Mouse (Mus musculus): ENCODE results near the gene Nars2. TPM values are rescaled to one million over a fixed set of nuclear protein-coding genes. Genes with fewer than 3 reads are reported as not detected.

The Nars2 gene
- 16.6 and 17.1 TPM in 2 replicates for polyA plus RNA-seq (2015; fragmentation: Nextera tagmentation; extraction: Ambion mirVana)

DNA sequence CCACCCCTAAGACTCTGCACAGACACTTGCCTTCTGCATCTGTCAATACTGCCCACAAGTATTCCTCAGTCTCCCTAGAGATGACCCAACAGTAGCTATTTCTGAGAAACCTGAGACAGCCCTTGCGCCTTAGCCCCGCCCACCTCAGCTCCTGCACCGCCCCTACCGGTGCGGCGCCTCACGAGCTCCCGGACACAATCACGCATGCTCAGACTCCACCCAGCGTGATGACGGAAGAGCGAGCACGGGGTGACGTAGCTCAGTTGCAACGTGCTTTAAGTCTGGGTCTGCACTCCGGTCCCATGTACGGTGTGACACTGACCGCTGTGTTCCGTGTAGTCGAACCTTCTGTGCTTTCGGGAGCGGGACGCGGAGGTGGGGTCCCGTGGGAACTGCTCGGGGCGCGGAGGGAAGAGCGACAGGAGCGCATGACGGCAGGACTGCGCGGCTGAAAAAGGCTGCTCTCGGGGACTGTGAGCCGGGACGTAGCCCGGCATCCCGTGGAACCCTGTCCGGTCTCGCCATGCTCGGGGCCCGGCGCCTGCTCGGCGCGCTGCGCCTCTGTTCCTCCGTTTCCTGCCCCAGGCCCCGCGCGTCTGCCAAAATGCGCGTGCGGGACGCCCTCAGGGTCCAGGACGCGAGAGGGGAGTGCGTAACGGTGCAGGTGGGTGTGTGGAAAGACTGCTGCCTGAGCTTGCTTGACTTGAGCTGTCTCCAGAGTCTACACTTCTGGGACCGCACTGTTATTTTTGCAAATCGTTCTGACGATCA lies at the start of gene Nars2:
Gene Nars2 (plus strand): TSS at position 225 of the 771 bp plus-strand sequence.
- peak within 1 kb of the TSS; percentile 92 for H3K9ac ChIP-seq
- peak within 1 kb of the TSS; percentile 75 for H3K4me3 ChIP-seq
- no peaks in the 10 kb centered on the region for H3K27me3 ChIP-seq (replicated peaks)
- H3K4me2 ChIP-seq: peak within 1 kb of the TSS; percentile 76
- ATAC-seq (ENCODE audit: extremely low read depth, insufficient number of reproducible peaks, low FRiP score, low TSS enrichment): peak; percentile 99
- H3K9me3 ChIP-seq: no peaks in the 10 kb centered on the region
- H3K36me3 ChIP-seq: peaks cover under 1% of the 10 kb centered on the region; the same call in 1 of the 2 replicates
- under 1% methylated on average over 60 of the region's 62 CpGs for WGBS
- H3K27ac ChIP-seq (replicated peaks): peak within 1 kb of the TSS; percentile 93
- H3K4me1 ChIP-seq: peaks cover 10% of the 10 kb centered on the region

DNA sequence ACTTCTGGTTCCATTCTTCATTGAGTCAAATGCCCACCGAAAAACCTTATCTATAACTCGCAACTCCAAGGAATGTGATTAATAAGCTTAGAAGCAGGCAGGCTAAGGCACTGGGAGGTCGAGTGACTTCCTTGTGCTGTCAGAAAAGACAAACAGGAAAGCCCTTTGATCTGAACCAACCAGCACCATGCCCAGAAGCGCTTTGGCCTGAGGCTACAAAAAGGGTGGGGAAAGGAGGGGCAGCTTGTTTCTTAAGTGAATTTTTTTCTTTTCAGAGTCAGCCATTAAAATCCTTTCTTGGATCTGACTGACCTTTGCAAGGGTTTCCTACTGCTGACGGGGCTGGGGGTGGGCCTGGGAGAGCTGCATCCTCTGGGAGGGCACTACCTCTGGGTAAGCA lies 49.1 kb upstream of the Nars2 start:
- no peak overlapping the region for H3K27ac ChIP-seq (replicated peaks)
- peaks cover 5% of the 10 kb centered on the region; the same call in 1 of the 2 replicates for H3K36me3 ChIP-seq
- H3K27me3 ChIP-seq (replicated peaks): peaks cover 4% of the 10 kb centered on the region
- ATAC-seq (ENCODE audit: extremely low read depth, insufficient number of reproducible peaks, low FRiP score, low TSS enrichment): no peak
- WGBS: 49% methylated on average over 5 of the region's 5 CpGs
- peaks cover 26% of the 10 kb centered on the region for H3K4me1 ChIP-seq
- H3K9ac ChIP-seq: no peak overlapping the region
- no peak overlapping the region for H3K4me3 ChIP-seq
- H3K9me3 ChIP-seq: no peaks in the 10 kb centered on the region
- H3K4me2 ChIP-seq: no peak overlapping the region

DNA sequence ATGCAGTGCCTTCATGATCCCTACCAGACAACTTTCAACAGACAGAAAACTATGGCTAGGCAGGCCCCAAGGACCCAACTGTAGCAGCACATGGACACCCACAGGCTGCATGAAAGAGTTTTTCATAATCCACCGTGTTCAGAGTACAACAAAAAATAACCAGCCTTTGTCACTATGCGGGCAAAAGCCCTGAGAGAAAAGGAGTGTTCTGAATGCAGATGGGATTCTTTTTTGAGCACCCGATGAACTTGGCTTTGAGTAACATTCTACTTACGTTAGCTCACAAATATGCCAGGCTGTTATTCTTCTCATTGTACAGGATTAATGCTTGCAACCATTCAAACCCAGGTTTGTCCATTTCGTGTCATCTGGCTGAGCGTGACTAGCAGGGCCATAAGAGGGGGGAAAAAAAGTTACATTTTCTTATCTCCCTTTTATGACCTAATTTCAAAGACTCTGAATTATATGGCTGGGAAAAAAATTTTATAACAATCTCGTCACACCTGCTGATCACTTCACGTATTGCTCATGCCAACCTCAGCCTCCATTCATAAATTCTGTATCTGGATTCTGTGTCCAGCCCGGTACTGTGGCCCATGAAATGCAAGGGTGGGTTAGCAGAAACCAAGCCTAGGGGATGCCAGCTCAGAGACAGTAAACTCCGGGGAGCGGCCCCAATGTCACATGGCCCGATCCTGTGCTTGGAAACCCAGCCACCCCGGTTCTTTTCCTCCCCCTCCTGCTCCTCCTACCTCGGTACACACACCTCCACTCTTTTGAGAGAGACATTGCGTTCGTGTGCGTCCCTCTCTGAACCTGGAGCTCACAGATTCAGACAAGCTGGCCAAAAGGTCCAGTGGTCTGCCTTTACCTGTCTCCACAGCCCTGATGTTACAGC lies 48.0 kb upstream of the Nars2 start:
- Histone ChIP-seq H3K4me1 (peaks cover 23% of the 10 kb centered on the region), H3K4me2 (no peak overlapping the region), H3K4me3 (no peak overlapping the region), H3K9ac (no peak overlapping the region), H3K27me3 (replicated peaks) (peaks cover 9% of the 10 kb centered on the region), H3K36me3 (peaks cover 5% of the 10 kb centered on the region; the same call in 1 of the 2 replicates), H3K9me3 (no peaks in the 10 kb centered on the region), H3K27ac (replicated peaks) (no peak overlapping the region)
- ATAC-seq (ENCODE audit: extremely low read depth, insufficient number of reproducible peaks, low FRiP score, low TSS enrichment): no peak
- 80% methylated on average over 17 of the region's 17 CpGs for WGBS

DNA sequence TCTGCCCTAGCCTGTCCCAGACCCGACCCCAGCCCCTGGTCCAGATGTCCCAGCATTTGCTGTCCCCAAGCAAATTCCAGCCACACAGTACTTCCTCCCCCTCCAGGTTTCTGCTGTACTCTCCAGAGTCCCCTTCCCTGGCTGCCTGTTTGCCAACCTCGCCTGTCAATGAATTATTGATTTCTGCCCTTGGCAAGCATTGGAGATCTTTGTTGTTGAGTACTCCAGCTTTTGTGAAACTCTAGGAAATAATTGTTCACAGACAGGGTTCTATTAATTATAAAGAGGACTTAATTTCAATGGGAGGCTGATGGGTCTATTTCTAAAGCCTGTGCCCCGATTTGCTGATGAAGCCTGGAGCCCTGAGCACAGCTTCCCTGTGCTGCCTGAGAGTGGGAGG lies 46.9 kb upstream of the Nars2 start:
- Histone ChIP-seq H3K36me3 (peaks cover 5% of the 10 kb centered on the region; the same call in 1 of the 2 replicates), H3K4me3 (no peak overlapping the region), H3K4me1 (peaks cover 12% of the 10 kb centered on the region), H3K27me3 (replicated peaks) (peaks cover 16% of the 10 kb centered on the region), H3K4me2 (no peak overlapping the region), H3K9me3 (no peaks in the 10 kb centered on the region), H3K9ac (no peak overlapping the region), H3K27ac (replicated peaks) (no peak overlapping the region)
- WGBS: 64% methylated on average over 3 of the region's 3 CpGs
- no peak for ATAC-seq (ENCODE audit: extremely low read depth, insufficient number of reproducible peaks, low FRiP score, low TSS enrichment)

DNA sequence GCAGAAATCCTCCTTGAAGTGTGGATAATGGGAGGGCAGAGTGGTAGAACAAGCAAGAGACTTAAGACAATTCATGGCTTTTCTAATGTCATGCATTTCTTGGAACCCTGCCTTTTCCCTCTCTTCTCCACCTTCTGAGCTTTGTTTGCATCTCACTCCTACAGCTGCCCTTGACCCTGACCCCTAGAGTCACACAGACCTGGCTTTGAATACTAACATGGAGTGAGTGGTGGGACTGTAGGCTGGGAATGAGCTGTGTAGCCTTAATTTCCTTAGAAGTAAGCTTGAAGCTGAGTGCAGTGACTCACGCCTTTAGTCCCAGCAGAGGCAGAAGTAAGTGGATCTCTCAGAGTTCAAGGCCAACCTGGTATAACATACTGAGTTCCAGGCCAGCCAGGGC lies 46.4 kb upstream of the Nars2 start:
- no peak for ATAC-seq (ENCODE audit: extremely low read depth, insufficient number of reproducible peaks, low FRiP score, low TSS enrichment)
- H3K36me3 ChIP-seq: peaks cover 5% of the 10 kb centered on the region; the same call in 1 of the 2 replicates
- no peak overlapping the region for H3K4me2 ChIP-seq
- H3K27me3 ChIP-seq (replicated peaks): peaks cover 16% of the 10 kb centered on the region
- H3K4me1 ChIP-seq: peaks cover 8% of the 10 kb centered on the region
- no peaks in the 10 kb centered on the region for H3K9me3 ChIP-seq
- WGBS: 83% methylated on average over 1 of the region's 1 CpGs
- H3K9ac ChIP-seq: no peak overlapping the region
- no peak overlapping the region for H3K4me3 ChIP-seq
- H3K27ac ChIP-seq (replicated peaks): no peak overlapping the region

DNA sequence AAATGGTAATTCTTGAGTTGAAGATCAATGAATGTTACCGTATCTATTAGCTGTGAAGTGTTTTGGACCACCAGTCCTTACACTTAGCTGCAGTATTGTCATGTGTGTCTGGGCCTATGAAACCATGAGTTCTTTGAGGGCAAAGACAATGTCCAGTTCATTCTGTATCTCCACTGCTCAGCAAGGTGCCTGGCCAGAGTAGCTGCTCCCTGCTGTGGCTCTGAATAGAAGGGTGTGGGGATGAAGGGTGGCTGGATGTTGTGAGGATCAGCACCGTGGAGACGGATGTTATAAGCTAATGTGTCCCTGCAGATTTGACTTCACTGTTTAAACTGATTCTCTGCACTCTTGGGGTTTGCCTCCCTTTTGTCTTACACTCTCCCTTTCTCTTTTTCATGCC lies 45.9 kb upstream of the Nars2 start:
- H3K9me3 ChIP-seq: no peaks in the 10 kb centered on the region
- H3K9ac ChIP-seq: no peak overlapping the region
- H3K36me3 ChIP-seq: peaks cover 5% of the 10 kb centered on the region; the same call in 1 of the 2 replicates
- ATAC-seq (ENCODE audit: extremely low read depth, insufficient number of reproducible peaks, low FRiP score, low TSS enrichment): no peak
- peaks cover 16% of the 10 kb centered on the region for H3K27me3 ChIP-seq (replicated peaks)
- no peak overlapping the region for H3K27ac ChIP-seq (replicated peaks)
- H3K4me2 ChIP-seq: no peak overlapping the region
- WGBS: 89% methylated on average over 3 of the region's 3 CpGs
- H3K4me1 ChIP-seq: peaks cover 6% of the 10 kb centered on the region
- H3K4me3 ChIP-seq: no peak overlapping the region

DNA sequence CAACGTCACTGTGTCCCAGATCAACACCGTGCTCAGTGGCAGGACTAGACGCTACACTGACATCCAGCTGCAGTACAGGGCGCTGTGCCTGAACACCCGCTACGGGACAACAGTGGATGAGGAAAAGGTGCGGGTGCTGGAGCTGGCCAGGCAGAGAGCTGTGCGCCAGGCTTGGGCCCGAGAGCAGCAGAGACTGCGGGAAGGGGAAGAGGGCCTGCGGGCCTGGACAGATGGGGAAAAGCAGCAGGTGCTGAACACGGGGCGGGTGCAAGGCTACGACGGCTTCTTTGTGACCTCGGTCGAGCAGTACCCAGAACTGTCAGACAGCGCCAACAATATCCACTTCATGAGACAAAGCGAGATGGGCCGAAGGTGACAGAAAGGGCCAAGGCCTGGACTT lies 45.1 kb upstream of the Nars2 start:
- peaks cover 20% of the 10 kb centered on the region for H3K27me3 ChIP-seq (replicated peaks)
- H3K9me3 ChIP-seq: no peaks in the 10 kb centered on the region
- H3K4me3 ChIP-seq: no peak overlapping the region
- H3K4me1 ChIP-seq: no peaks in the 10 kb centered on the region
- WGBS: 80% methylated on average over 20 of the region's 20 CpGs
- H3K27ac ChIP-seq (replicated peaks): no peak overlapping the region
- H3K4me2 ChIP-seq: no peak overlapping the region
- peaks cover 5% of the 10 kb centered on the region; the same call in 1 of the 2 replicates for H3K36me3 ChIP-seq
- H3K9ac ChIP-seq: no peak overlapping the region
- no peak for ATAC-seq (ENCODE audit: extremely low read depth, insufficient number of reproducible peaks, low FRiP score, low TSS enrichment)

DNA sequence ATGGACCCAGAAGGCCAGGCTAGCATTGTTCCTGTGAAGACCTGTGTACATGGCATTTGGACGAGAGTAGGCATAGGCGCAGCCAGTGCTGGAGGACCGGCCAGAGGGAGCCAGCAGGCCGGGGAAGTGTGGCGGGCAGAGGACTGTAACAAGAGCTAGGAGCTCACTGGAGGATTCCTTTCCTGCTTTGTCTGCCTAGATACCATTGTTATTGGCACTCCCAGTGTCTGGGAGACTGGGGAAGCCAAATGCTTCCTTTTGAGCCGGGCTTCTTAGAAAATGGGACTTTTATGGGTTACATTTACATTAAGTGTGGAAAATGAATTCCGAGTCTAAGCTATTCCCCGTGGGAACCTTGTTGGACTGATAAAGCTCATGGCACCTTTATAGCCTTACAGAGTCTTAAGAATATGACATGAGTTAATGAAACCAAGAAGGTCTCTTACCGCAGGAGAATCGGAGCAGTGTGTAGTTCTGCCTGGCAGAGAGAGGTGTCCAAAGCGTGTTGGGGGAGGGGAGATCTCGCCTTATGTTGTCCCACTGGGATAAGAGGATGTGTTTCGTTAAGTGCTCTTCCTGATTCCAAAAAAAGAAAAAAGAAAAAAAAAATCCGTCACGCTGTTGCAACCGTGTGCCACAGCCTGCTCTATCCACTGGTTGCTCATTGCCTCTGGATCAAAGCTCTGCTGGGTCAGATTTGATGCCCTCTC lies 43.2 kb upstream of the Nars2 start:
- Histone ChIP-seq H3K4me1 (no peaks in the 10 kb centered on the region), H3K36me3 (peaks cover 5% of the 10 kb centered on the region; the same call in 1 of the 2 replicates), H3K4me2 (no peak overlapping the region), H3K9ac (no peak overlapping the region), H3K9me3 (no peaks in the 10 kb centered on the region), H3K4me3 (no peak overlapping the region), H3K27ac (replicated peaks) (no peak overlapping the region), H3K27me3 (replicated peaks) (peaks cover 39% of the 10 kb centered on the region)
- ATAC-seq (ENCODE audit: extremely low read depth, insufficient number of reproducible peaks, low FRiP score, low TSS enrichment): no peak
- 66% methylated on average over 16 of the region's 16 CpGs for WGBS

DNA sequence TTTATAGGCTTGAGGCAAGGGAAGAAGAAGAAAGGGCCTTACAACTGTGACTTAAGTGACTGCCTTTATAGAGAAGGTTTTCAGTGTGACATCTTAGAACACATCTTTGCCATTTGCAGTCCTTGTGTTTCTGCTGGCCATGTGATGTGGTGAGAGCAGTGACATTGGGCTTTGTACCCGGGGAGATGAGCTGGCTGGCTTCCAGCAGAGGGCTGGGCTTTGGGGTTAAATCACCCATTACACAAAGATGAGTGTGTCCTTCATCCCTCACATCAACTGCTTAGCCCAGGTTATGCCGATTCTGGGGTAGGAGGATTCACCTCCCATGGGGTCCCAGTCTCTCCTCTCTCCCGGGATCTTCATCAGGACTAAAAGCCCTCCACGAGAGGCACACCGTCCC lies 41.4 kb upstream of the Nars2 start:
- 85% methylated on average over 5 of the region's 5 CpGs for WGBS

DNA sequence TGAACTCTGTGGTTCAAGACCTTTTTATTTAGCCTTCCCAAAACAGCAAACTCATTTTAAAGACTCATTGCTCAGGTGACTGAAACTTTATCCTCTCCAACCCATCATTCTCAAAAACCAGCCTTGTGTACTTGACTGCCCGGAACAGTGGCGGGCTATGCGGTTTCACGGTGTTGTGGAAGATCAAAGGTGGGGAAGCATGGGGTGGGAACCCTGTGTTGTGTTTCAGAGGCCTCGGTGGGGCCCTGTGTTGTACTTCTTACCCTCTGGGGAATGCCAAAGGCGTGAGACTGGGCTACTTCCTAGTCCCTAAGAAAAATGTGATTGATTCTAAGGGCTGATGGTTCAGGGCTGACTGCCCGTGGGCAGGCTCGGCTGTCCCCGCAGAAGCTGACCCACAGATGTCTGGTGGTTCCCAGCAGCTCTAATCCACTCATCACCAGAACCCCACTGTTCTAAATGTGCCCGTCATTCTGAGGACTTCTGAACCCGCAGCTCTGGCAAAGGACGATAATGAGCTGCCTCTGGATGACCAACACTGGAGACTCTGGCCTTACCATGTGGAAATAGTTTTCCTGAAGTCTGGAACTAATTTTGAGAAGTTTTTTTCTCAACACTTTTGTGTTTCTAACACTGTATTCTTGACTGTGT lies 40.9 kb upstream of the Nars2 start:
- H3K4me3 ChIP-seq: no peak overlapping the region
- no peak for ATAC-seq (ENCODE audit: extremely low read depth, insufficient number of reproducible peaks, low FRiP score, low TSS enrichment)

More for the DNA sequence above, 41.4 kb upstream of the Nars2 start:
- H3K27me3 ChIP-seq (replicated peaks): peaks cover 54% of the 10 kb centered on the region
- H3K4me3 ChIP-seq: no peak overlapping the region
- H3K27ac ChIP-seq (replicated peaks): no peak overlapping the region
- no peak for ATAC-seq (ENCODE audit: extremely low read depth, insufficient number of reproducible peaks, low FRiP score, low TSS enrichment)
- no peak overlapping the region for H3K4me2 ChIP-seq
- peaks cover 5% of the 10 kb centered on the region; the same call in 1 of the 2 replicates for H3K36me3 ChIP-seq
- no peaks in the 10 kb centered on the region for H3K4me1 ChIP-seq
- H3K9me3 ChIP-seq: no peaks in the 10 kb centered on the region
- H3K9ac ChIP-seq: no peak overlapping the region

More for the DNA sequence above, 40.9 kb upstream of the Nars2 start:
- H3K9me3 ChIP-seq: no peaks in the 10 kb centered on the region
- H3K36me3 ChIP-seq: peaks cover 5% of the 10 kb centered on the region; the same call in 1 of the 2 replicates
- 78% methylated on average over 12 of the region's 12 CpGs for WGBS
- no peak overlapping the region for H3K4me2 ChIP-seq
- no peak overlapping the region for H3K9ac ChIP-seq
- H3K27ac ChIP-seq (replicated peaks): no peak overlapping the region
- peaks cover 60% of the 10 kb centered on the region for H3K27me3 ChIP-seq (replicated peaks)
- no peaks in the 10 kb centered on the region for H3K4me1 ChIP-seq

Measured in heart, embryonic 13.5 days (tissue).